Comparison of ENCODE assay signal across 20 mouse cellular contexts in genomic region chr5:115859461-115859860, GRCm38 (mm10). TPM values are rescaled to one million over a fixed set of nuclear protein-coding genes. Genes with fewer than 3 reads are reported as not detected.
DNase-seq lines count a peak whose midpoint lies in the region; ATAC-seq and TF ChIP-seq lines count a peak whose summit lies in the region.
"Had no signal": no experiment of that assay in that cellular context is flagged by ENCODE, and none has a peak within 500 bp of the region (broad histone marks: within the 10 kb centered on the region; RNA-seq: fewer than 3 reads in every experiment).

No protein-coding gene starts in this region.

- no peaks in the 10 kb centered on the region for H3K9me3 ChIP-seq in hindbrain, embryonic 10.5 days
- no peaks in the 10 kb centered on the region for H3K9me3 ChIP-seq in hindbrain, embryonic 14.5 days (ENCODE audit: control insufficient read depth, low read length)
- H3K9me3 ChIP-seq in lung, embryonic 15.5 days = no peaks in the 10 kb centered on the region
- H3K9me3 ChIP-seq in neural tube, embryonic 13.5 days = no peaks in the 10 kb centered on the region
- no peaks in the 10 kb centered on the region for H3K9me3 ChIP-seq in neural tube, embryonic 15.5 days (replicated peaks)
- no peaks in the 10 kb centered on the region for H3K9me3 ChIP-seq in hindbrain, postnatal 0 days (ENCODE audit: low read length)
- H3K9me3 ChIP-seq: embryonic facial prominence, embryonic 15.5 days had no signal

- 89% methylated on average over 9 of the region's 9 CpGs for WGBS in hindbrain, embryonic 10.5 days
- 88% methylated on average over 9 of the region's 9 CpGs for WGBS in hindbrain, embryonic 14.5 days
- WGBS in lung, embryonic 15.5 days = 83% methylated on average over 9 of the region's 9 CpGs
- WGBS in neural tube, embryonic 13.5 days = 87% methylated on average over 9 of the region's 9 CpGs
- 86% methylated on average over 9 of the region's 9 CpGs for WGBS in neural tube, embryonic 15.5 days
- WGBS in hindbrain, postnatal 0 days = 76% methylated on average over 9 of the region's 9 CpGs

- H3K9ac ChIP-seq in hindbrain, embryonic 14.5 days = no peak overlapping the region
- no peak overlapping the region for H3K9ac ChIP-seq in lung, embryonic 15.5 days
- no peak overlapping the region for H3K9ac ChIP-seq in neural tube, embryonic 13.5 days
- no peak overlapping the region for H3K9ac ChIP-seq in neural tube, embryonic 15.5 days (replicated peaks)
- no peak overlapping the region for H3K9ac ChIP-seq in hindbrain, postnatal 0 days (replicated peaks; ENCODE audit: low read length)
- H3K9ac ChIP-seq: embryonic facial prominence, embryonic 15.5 days; heart, embryonic 13.5 days had no signal

- H3K36me3 ChIP-seq in hindbrain, embryonic 10.5 days = peaks cover 94% of the 10 kb centered on the region
- H3K36me3 ChIP-seq in hindbrain, embryonic 14.5 days (replicated peaks; ENCODE audit: control insufficient read depth, insufficient read depth) = no peaks in the 10 kb centered on the region
- H3K36me3 ChIP-seq in lung, embryonic 15.5 days = peaks cover 54% of the 10 kb centered on the region
- H3K36me3 ChIP-seq in neural tube, embryonic 13.5 days = 0 out of 2 replicates have a peak, but pooled peaks cover 6% of the 10 kb centered on the region
- H3K36me3 ChIP-seq in neural tube, embryonic 15.5 days = no peaks in the 10 kb centered on the region
- H3K36me3 ChIP-seq in hindbrain, postnatal 0 days (ENCODE audit: insufficient read depth, low read length) = no peaks in the 10 kb centered on the region

- no peak for ATAC-seq in hindbrain, embryonic 14.5 days (ENCODE audit: low FRiP score)
- no peak for ATAC-seq in lung, embryonic 15.5 days (ENCODE audit: borderline replicate concordance, extremely low read depth, low FRiP score, low TSS enrichment)
- ATAC-seq in neural tube, embryonic 13.5 days (ENCODE audit: low read depth) = no peak
- ATAC-seq in neural tube, embryonic 15.5 days (ENCODE audit: low FRiP score) = no peak
- ATAC-seq in hindbrain, postnatal 0 days = no peak
- ATAC-seq: intestine, embryonic 16.5 days had no signal

- no peaks in the 10 kb centered on the region for H3K27me3 ChIP-seq in hindbrain, embryonic 10.5 days (ENCODE audit: insufficient read depth, poor library complexity, severe bottlenecking)
- no peaks in the 10 kb centered on the region for H3K27me3 ChIP-seq in hindbrain, embryonic 14.5 days (ENCODE audit: control insufficient read depth, insufficient read depth, low read length)
- no peaks in the 10 kb centered on the region for H3K27me3 ChIP-seq in lung, embryonic 15.5 days
- H3K27me3 ChIP-seq in neural tube, embryonic 13.5 days = no peaks in the 10 kb centered on the region
- no peaks in the 10 kb centered on the region for H3K27me3 ChIP-seq in neural tube, embryonic 15.5 days (replicated peaks)
- no peaks in the 10 kb centered on the region for H3K27me3 ChIP-seq in hindbrain, postnatal 0 days (ENCODE audit: insufficient read depth, low read length)
- H3K27me3 ChIP-seq: CH12.LX; embryonic facial prominence, embryonic 15.5 days; heart, embryonic 13.5 days had no signal

- no peak for DNase-seq in hindbrain, embryonic 10.5 days (ENCODE audit: low spot score)
- no peak for DNase-seq in hindbrain, embryonic 14.5 days (ENCODE audit: low spot score)
- DNase-seq in lung, postnatal 25 days (ENCODE audit: low spot score) = no peak
- DNase-seq in hindbrain, postnatal 0 days (ENCODE audit: low spot score) = no peak
- no peak for DNase-seq in layer of hippocampus, postnatal 10 days (ENCODE audit: low spot score in 2 of 2)
- DNase-seq: adrenal gland, postnatal 10 days; cerebellum, adult 11 months; cerebellum, adult 8-10 months; cerebellum, postnatal 14 days; embryo, embryonic 11 days; gastrocnemius, postnatal 36 days; heart, adult 11 months; heart, postnatal 36 days had no signal

- peaks cover 15% of the 10 kb centered on the region; the same call in 1 of the 2 replicates for H3K4me1 ChIP-seq in hindbrain, embryonic 10.5 days (replicated peaks)
- H3K4me1 ChIP-seq in hindbrain, embryonic 14.5 days (replicated peaks; ENCODE audit: control insufficient read depth, insufficient read depth, low read length) = peaks cover 8% of the 10 kb centered on the region; the same call in 1 of the 2 replicates
- H3K4me1 ChIP-seq in lung, embryonic 15.5 days = 0 out of 2 replicates have a peak, but pooled peaks cover 10% of the 10 kb centered on the region
- H3K4me1 ChIP-seq in neural tube, embryonic 13.5 days (replicated peaks) = 0 out of 2 replicates have a peak, but pooled peaks cover 10% of the 10 kb centered on the region
- 0 out of 2 replicates have a peak, but pooled peaks cover 20% of the 10 kb centered on the region for H3K4me1 ChIP-seq in neural tube, embryonic 15.5 days
- 0 out of 2 replicates have a peak, but pooled peaks cover 9% of the 10 kb centered on the region for H3K4me1 ChIP-seq in hindbrain, postnatal 0 days (ENCODE audit: insufficient read depth, low read length)
- H3K4me1 ChIP-seq: heart, embryonic 13.5 days had no signal

- no peak overlapping the region for H3K4me3 ChIP-seq in hindbrain, embryonic 10.5 days
- no peak overlapping the region for H3K4me3 ChIP-seq in hindbrain, embryonic 14.5 days (replicated peaks; ENCODE audit: low read length)
- no peak overlapping the region for H3K4me3 ChIP-seq in lung, embryonic 15.5 days
- H3K4me3 ChIP-seq in neural tube, embryonic 13.5 days = no peak overlapping the region
- no peak overlapping the region for H3K4me3 ChIP-seq in neural tube, embryonic 15.5 days (replicated peaks)
- H3K4me3 ChIP-seq in hindbrain, postnatal 0 days (ENCODE audit: low read length) = no peak overlapping the region
- H3K4me3 ChIP-seq: embryonic facial prominence, embryonic 15.5 days; heart, embryonic 13.5 days had no signal

- H3K27ac ChIP-seq in hindbrain, embryonic 10.5 days = peak overlapping the region; percentile 47; the same call in 1 of the 2 replicates
- H3K27ac ChIP-seq in hindbrain, embryonic 14.5 days = no peak overlapping the region
- peak overlapping the region; percentile 56; the same call in 1 of the 2 replicates for H3K27ac ChIP-seq in lung, embryonic 15.5 days
- 0 out of 2 replicates have a peak overlapping the region, but pooled peaks have one; percentile 13 for H3K27ac ChIP-seq in neural tube, embryonic 13.5 days (replicated peaks)
- H3K27ac ChIP-seq in neural tube, embryonic 15.5 days (replicated peaks) = no peak overlapping the region
- peak overlapping the region; percentile 32; the same call in 1 of the 2 replicates for H3K27ac ChIP-seq in hindbrain, postnatal 0 days
- H3K27ac ChIP-seq: embryonic facial prominence, embryonic 15.5 days; heart, embryonic 13.5 days had no signal

- no peak for TF ChIP-seq CTCF in hindbrain, postnatal 0 days (IDR thresholded peaks at IDR 0.05; ENCODE audit: low read depth)

- H3K4me2 ChIP-seq in hindbrain, embryonic 14.5 days (replicated peaks) = no peak overlapping the region
- no peak overlapping the region for H3K4me2 ChIP-seq in lung, embryonic 15.5 days
- no peak overlapping the region for H3K4me2 ChIP-seq in neural tube, embryonic 13.5 days
- H3K4me2 ChIP-seq in neural tube, embryonic 15.5 days = no peak overlapping the region
- no peak overlapping the region for H3K4me2 ChIP-seq in hindbrain, postnatal 0 days (ENCODE audit: low read depth, low read length)
- H3K4me2 ChIP-seq: embryonic facial prominence, embryonic 15.5 days; heart, embryonic 13.5 days had no signal

RNA-seq across cellular contexts. Expression of gene Cit, which starts 14.4 kb away (rescaled TPM):
- 40.4 and 46.2 TPM in 2 replicates for polyA plus RNA-seq in hindbrain, embryonic 10.5 days (2016; fragmentation: Nextera tagmentation; extraction: Ambion mirVana)
- polyA plus RNA-seq in hindbrain, embryonic 14.5 days (2014; fragmentation: Nextera tagmentation; extraction: Ambion mirVana) = 27.0 and 27.5 TPM in 2 replicates
- polyA plus RNA-seq in lung, embryonic 15.5 days (2015; fragmentation: Nextera tagmentation; extraction: Ambion mirVana) = 41.5 and 47.4 TPM in 2 replicates
- 16.6 and 18.6 TPM in 2 replicates for polyA plus RNA-seq in neural tube, embryonic 13.5 days (2015; fragmentation: Nextera tagmentation; extraction: Ambion mirVana)
- polyA plus RNA-seq in neural tube, embryonic 15.5 days (2015; fragmentation: Nextera tagmentation; extraction: Ambion mirVana) = 38.8 and 40.1 TPM in 2 replicates
- 28.5 and 30.2 TPM in 2 replicates for total RNA-seq in hindbrain, postnatal 0 days (2014; rRNA removed)
- 36.7 and 40.9 TPM in 2 replicates for polyA plus RNA-seq in hindbrain, postnatal 0 days (2015; fragmentation: Nextera tagmentation; extraction: Ambion mirVana)
- total RNA-seq in layer of hippocampus, postnatal 10 days (2021) = 10 to 100 TPM; 42.8 to 52.6 TPM

Comparison
In these comparisons a context has a peak if more than half of its experiments do, and no peak if none do; other contexts are left out.
1. H3K27ac ChIP-seq: peak in hindbrain, embryonic 10.5 days (single experiment), lung, embryonic 15.5 days (single experiment), neural tube, embryonic 13.5 days (single experiment) and hindbrain, postnatal 0 days (single experiment); none in hindbrain, embryonic 14.5 days (single experiment) and neural tube, embryonic 15.5 days (single experiment).